Mouse (Mus musculus) embryonic facial prominence, embryonic 12.5 days (tissue): ENCODE data around the gene Ccdc170. TPM values are rescaled to one million over a fixed set of nuclear protein-coding genes. Genes with fewer than 3 reads are reported as not detected.

Source experiments
- ATAC-seq: fragments of 200-750 bp; cut with Nextera tagmentation; 2 replicates; pipeline ENCODE4 v1.8.0; 2017; ENCODE audit not compliant: insufficient number of reproducible peaks, insufficient read depth, low FRiP score, low TSS enrichment
- H3K27ac ChIP-seq: fragments of 300-500 bp; sonication (generic); 2 replicates; pipeline ENCODE4 v1.5.1; 2016; ENCODE audit warnings: mild to moderate bottlenecking
- H3K27me3 ChIP-seq: fragments of 300-500 bp; sonication (generic); 2 replicates; pipeline ENCODE4 v1.6.1; 2016; ENCODE audit warnings: mild to moderate bottlenecking, moderate library complexity
- H3K36me3 ChIP-seq: fragments of 300-500 bp; sonication (generic); 2 replicates; pipeline ENCODE4 v1.6.1; 2016; ENCODE audit warnings: mild to moderate bottlenecking
- H3K4me1 ChIP-seq: fragments of 300-500 bp; sonication (generic); 2 replicates; pipeline ENCODE4 v1.6.1; 2016
- H3K4me2 ChIP-seq: fragments of 300-500 bp; sonication (generic); replicated peaks from 2 replicates; pipeline ENCODE4 v1.6.1; 2016; ENCODE audit warnings: mild to moderate bottlenecking, moderate library complexity
- H3K4me3 ChIP-seq: fragments of 300-500 bp; sonication (generic); 2 replicates; pipeline ENCODE4 v1.5.1; 2016; ENCODE audit warnings: mild to moderate bottlenecking
- H3K9ac ChIP-seq: fragments of 300-500 bp; sonication (generic); 2 replicates; pipeline ENCODE4 v1.6.1; 2016; ENCODE audit warnings: mild to moderate bottlenecking, moderate library complexity
- H3K9me3 ChIP-seq: fragments of 300-500 bp; sonication (generic); 2 replicates; pipeline ENCODE4 v1.6.1; 2016; ENCODE audit warnings: mild to moderate bottlenecking, moderate library complexity
- WGBS: fragments of 180-500 bp; shearing (Covaris S2); methylation state at CpG from one replicate; pipeline ENCODE4 v1.1.7; 2016; 5-methylcytosine and 5-hydroxymethylcytosine counted together
- polyA plus RNA-seq: library from polyadenylated mRNA; unstranded; fragments of >200 nt; fragmentation: Nextera tagmentation; extraction: Ambion mirVana; gene quantifications from 2 replicates; pipeline ENCODE4 v1.2.1, GENCODE M21; 2016

Ccdc170 gene
- polyA plus RNA-seq, 1 experiment from 2014 or later: 0.15 TPM

GRCm38 (mm10) chr10:4481695-4482094, 607 bp upstream of the Ccdc170 start:
- Histone ChIP-seq H3K4me2 (no peak overlapping the region), H3K9ac (no peak overlapping the region), H3K9me3 (no peaks in the 10 kb centered on the region), H3K4me3 (no peak overlapping the region), H3K27me3 (no peaks in the 10 kb centered on the region), H3K27ac (no peak overlapping the region), H3K4me1 (no peaks in the 10 kb centered on the region), H3K36me3 (no peaks in the 10 kb centered on the region)
- no peak for ATAC-seq
- WGBS: 77% methylated on average over 8 of the region's 8 CpGs

- Histone ChIP-seq H3K9ac (no peak overlapping the region), H3K4me1 (no peaks in the 10 kb centered on the region), H3K4me2 (no peak overlapping the region), H3K36me3 (no peaks in the 10 kb centered on the region), H3K27ac (no peak overlapping the region), H3K27me3 (no peaks in the 10 kb centered on the region), H3K9me3 (no peaks in the 10 kb centered on the region), H3K4me3 (no peak overlapping the region)
- WGBS: 88% methylated on average over 1 of the region's 1 CpGs
- ATAC-seq: no peak
These were observed 1.5 kb downstream of the Ccdc170 start for GRCm38 (mm10) chr10:4483848-4484247.

DNA sequence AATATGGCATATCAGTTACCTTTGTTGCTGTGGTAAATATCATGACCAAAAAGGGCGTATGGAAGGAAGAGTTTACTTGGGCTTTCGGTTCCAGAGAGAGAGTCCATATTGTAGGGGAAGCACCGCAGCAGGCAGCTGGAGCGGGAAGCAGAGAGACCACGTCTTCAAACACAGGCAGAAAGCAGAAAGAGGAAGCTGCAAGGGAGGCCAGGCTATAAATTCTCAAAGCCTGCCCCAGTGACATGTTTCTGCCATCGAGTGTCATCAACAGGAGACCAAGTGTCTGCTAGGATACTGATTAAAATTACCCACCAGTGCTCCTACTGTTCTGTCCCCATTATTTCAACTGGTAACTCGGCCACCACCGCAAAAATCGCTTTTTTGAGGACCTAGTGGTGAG, 2.7 kb downstream of the Ccdc170 start:
- WGBS: 84% methylated on average over 9 of the region's 9 CpGs
- H3K36me3 ChIP-seq: no peaks in the 10 kb centered on the region
- no peak overlapping the region for H3K4me3 ChIP-seq
- H3K4me2 ChIP-seq: no peak overlapping the region
- H3K4me1 ChIP-seq: no peaks in the 10 kb centered on the region
- H3K9ac ChIP-seq: no peak overlapping the region
- H3K9me3 ChIP-seq: no peaks in the 10 kb centered on the region
- H3K27me3 ChIP-seq: no peaks in the 10 kb centered on the region
- ATAC-seq: no peak
- no peak overlapping the region for H3K27ac ChIP-seq

- H3K36me3 ChIP-seq: no peaks in the 10 kb centered on the region
- 75% methylated on average over 5 of the region's 5 CpGs for WGBS
- no peaks in the 10 kb centered on the region for H3K4me1 ChIP-seq
- H3K4me2 ChIP-seq: no peak overlapping the region
- H3K27me3 ChIP-seq: no peaks in the 10 kb centered on the region
- H3K9me3 ChIP-seq: no peaks in the 10 kb centered on the region
- no peak overlapping the region for H3K4me3 ChIP-seq
- no peak overlapping the region for H3K9ac ChIP-seq
- no peak overlapping the region for H3K27ac ChIP-seq
- ATAC-seq: no peak
These were observed 7.6 kb downstream of the Ccdc170 start for GRCm38 (mm10) chr10:4489865-4490264.

DNA sequence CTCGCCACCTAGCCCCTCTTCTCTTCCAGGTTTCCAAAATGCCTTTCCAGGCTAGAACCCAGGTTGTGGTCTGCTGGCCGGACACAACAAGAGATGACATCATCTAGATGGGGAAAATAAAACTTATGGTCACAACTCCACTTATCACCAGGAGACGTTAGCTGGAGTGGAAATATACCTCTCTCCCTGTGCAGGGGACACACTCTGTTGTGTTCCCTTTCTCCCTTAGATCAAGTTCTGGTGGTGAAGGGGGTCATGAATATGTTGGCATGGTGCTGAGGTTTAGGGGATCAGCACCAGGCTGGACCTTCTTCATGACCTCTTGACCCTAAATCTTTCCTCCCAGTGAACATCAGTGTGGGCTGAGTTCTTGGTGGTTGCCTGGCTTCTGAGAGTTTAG, 9.0 kb downstream of the Ccdc170 start:
- Histone ChIP-seq H3K4me2 (no peak overlapping the region), H3K27me3 (no peaks in the 10 kb centered on the region), H3K4me1 (no peaks in the 10 kb centered on the region), H3K4me3 (no peak overlapping the region), H3K9me3 (no peaks in the 10 kb centered on the region), H3K9ac (no peak overlapping the region), H3K36me3 (no peaks in the 10 kb centered on the region), H3K27ac (no peak overlapping the region)
- 44% methylated on average over 3 of the region's 3 CpGs for WGBS
- no peak for ATAC-seq

DNA sequence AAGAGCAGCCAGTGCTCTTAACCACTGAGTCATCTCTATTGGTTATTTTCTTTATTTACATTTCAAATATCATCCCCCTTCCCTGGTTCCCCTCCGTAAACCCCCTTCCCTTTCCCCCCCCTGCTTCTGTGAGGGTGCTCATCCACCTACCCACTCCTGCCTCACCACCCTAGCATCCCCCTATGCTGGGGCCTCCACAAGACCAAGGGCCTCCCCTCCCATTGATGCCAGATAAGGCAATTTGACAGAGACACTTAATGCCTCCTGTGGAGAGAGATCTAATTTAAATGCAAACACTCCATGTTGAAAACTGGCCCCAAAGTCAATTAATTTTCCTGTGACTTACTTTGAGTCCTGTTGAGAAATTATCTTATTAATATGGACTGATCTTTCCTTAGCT, 9.7 kb downstream of the Ccdc170 start:
- H3K4me2 ChIP-seq: no peak overlapping the region
- H3K4me1 ChIP-seq: no peaks in the 10 kb centered on the region
- no peaks in the 10 kb centered on the region for H3K36me3 ChIP-seq
- no peak for ATAC-seq
- no peak overlapping the region for H3K4me3 ChIP-seq
- H3K27me3 ChIP-seq: no peaks in the 10 kb centered on the region
- WGBS: 73% methylated on average over 1 of the region's 1 CpGs
- H3K27ac ChIP-seq: no peak overlapping the region
- no peaks in the 10 kb centered on the region for H3K9me3 ChIP-seq
- H3K9ac ChIP-seq: no peak overlapping the region

DNA sequence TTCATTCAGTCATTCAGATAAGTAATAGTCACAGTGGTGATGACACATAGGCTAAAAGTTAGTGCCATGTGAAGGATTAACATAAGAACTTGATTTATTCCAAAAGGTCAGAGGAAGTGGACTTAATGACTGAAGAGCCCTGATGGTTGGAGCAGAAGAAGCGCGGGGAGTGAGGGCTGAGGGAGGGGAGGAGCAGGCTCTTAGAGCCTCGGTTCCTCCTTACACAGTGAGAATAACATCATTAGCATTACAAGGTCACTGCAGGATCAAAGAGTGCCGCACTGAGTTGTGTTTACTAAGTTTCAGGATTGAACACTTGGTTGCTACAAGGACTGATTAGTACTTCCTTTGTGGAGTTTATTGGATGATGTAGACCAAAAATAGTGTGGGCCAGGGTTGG, 10.6 kb downstream of the Ccdc170 start:
- Histone ChIP-seq H3K4me2 (no peak overlapping the region), H3K27me3 (no peaks in the 10 kb centered on the region), H3K27ac (no peak overlapping the region), H3K4me1 (no peaks in the 10 kb centered on the region), H3K4me3 (no peak overlapping the region), H3K36me3 (no peaks in the 10 kb centered on the region), H3K9ac (no peak overlapping the region), H3K9me3 (no peaks in the 10 kb centered on the region)
- no peak for ATAC-seq
- WGBS: 24% methylated on average over 4 of the region's 4 CpGs

DNA sequence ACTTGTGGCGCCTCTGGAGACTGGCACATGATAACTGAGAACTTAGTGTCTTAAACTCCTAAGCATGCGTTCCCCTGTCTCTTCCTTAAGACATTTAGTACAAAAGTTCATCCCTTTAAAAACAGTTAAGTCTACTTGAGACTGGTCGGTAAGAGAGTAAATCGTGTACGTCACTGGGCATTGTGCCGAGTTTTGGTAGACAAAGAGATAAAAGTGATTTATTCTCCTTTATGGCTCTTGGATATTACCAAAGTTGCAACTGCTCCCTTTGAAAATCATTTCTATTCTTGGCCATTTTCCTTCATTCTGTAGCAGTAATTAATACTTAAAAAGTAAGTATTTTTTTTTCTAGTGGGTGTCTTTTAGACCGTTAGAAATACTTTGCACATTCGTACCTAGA, 20.9 kb downstream of the Ccdc170 start:
- Histone ChIP-seq H3K36me3 (no peaks in the 10 kb centered on the region), H3K27ac (no peak overlapping the region), H3K27me3 (no peaks in the 10 kb centered on the region), H3K9ac (no peak overlapping the region), H3K4me1 (no peaks in the 10 kb centered on the region), H3K4me3 (no peak overlapping the region), H3K9me3 (no peaks in the 10 kb centered on the region), H3K4me2 (no peak overlapping the region)
- WGBS: 96% methylated on average over 8 of the region's 8 CpGs
- no peak for ATAC-seq

DNA sequence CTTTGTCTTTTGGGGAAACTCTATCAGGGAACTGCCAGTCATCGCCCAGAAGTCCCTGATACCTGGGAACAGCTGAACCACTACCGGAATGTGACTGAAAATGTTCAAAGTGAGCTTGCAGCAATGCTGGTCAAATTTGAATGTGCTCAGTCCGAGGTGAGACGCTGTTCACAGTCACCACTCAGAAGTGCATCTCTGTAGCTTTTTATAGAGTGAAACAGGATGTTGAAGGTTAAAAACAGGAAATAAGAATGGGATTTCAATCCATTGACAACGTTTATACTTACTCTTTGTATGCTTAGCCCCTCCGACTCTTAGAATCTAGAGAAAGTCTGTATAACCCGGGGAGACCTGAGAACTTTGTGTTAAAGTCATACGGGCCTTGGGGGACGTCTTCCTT, 30.4 kb downstream of the Ccdc170 start:
- Histone ChIP-seq H3K9me3 (no peaks in the 10 kb centered on the region), H3K4me2 (no peak overlapping the region), H3K36me3 (no peaks in the 10 kb centered on the region), H3K27ac (no peak overlapping the region), H3K4me3 (no peak overlapping the region), H3K27me3 (no peaks in the 10 kb centered on the region), H3K4me1 (no peaks in the 10 kb centered on the region), H3K9ac (no peak overlapping the region)
- WGBS: 81% methylated on average over 9 of the region's 9 CpGs
- no peak for ATAC-seq

- Histone ChIP-seq H3K4me3 (no peak overlapping the region), H3K27ac (no peak overlapping the region), H3K27me3 (no peaks in the 10 kb centered on the region), H3K4me2 (no peak overlapping the region), H3K36me3 (no peaks in the 10 kb centered on the region), H3K9me3 (0 out of 2 replicates have a peak, but pooled peaks cover 3% of the 10 kb centered on the region), H3K9ac (no peak overlapping the region), H3K4me1 (no peaks in the 10 kb centered on the region)
- no peak for ATAC-seq
- 87% methylated on average over 2 of the region's 2 CpGs for WGBS
These were observed 35.3 kb downstream of the Ccdc170 start for GRCm38 (mm10) chr10:4517614-4518013.

- no peak overlapping the region for H3K4me2 ChIP-seq
- H3K4me1 ChIP-seq: no peaks in the 10 kb centered on the region
- H3K27ac ChIP-seq: no peak overlapping the region
- H3K9ac ChIP-seq: no peak overlapping the region
- no peaks in the 10 kb centered on the region for H3K36me3 ChIP-seq
- no peak overlapping the region for H3K4me3 ChIP-seq
- WGBS: 84% methylated on average over 3 of the region's 3 CpGs
- no peaks in the 10 kb centered on the region for H3K27me3 ChIP-seq
- 0 out of 2 replicates have a peak, but pooled peaks cover 3% of the 10 kb centered on the region for H3K9me3 ChIP-seq
- no peak for ATAC-seq
These were observed 37.3 kb downstream of the Ccdc170 start for GRCm38 (mm10) chr10:4519645-4520044.

DNA sequence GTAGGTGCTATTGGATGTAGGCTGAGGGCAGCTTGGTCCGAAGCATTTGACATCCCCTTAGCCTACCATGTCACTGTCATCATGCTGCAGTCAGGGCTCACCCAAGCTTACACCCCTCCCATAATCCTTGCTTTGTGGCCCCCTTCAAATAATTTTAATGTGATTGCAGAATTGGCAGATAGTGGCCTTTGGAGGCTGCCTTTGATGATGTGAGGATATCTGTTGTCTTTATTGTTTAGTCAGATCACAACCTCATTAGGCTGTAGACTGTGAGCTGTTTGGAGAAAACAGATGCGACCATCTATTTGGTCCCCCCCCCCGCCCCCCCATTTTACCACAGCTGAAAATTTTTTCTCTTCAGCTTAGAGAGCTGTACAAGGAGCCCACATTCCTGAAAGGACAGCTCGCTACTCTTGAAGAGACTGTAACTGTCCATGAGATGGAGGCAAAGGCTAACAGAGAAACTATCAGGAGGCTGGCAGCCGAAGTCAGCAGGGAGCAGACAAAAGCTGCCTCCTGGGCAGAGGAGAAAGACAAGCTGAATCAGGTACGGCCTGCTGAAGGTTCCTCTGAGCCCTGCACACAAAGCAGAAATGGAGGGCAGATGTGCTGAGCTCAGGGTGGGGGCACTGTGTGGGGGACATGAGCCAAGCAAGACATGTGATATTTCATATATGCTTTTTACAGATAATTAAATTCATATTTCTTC, 38.2 kb downstream of the Ccdc170 start:
- 50% methylated on average over 6 of the region's 6 CpGs for WGBS
- Histone ChIP-seq H3K4me2 (no peak overlapping the region), H3K9me3 (0 out of 2 replicates have a peak, but pooled peaks cover 3% of the 10 kb centered on the region), H3K4me1 (no peaks in the 10 kb centered on the region), H3K36me3 (no peaks in the 10 kb centered on the region), H3K9ac (no peak overlapping the region), H3K27ac (no peak overlapping the region), H3K27me3 (no peaks in the 10 kb centered on the region), H3K4me3 (no peak overlapping the region)
- ATAC-seq: no peak
